Mouse (Mus musculus) left cerebral cortex, postnatal 25 days (tissue): ENCODE results near the gene Gm8890. TPM values are rescaled to one million over a fixed set of nuclear protein-coding genes. Genes with fewer than 3 reads are reported as not detected.
"Not testable (repeated sequence)": the region's sequence is repeated elsewhere in the genome, so short reads cannot be mapped to it uniquely, and the experiment has no call there.

ENCODE experiments used
- DNase-seq, 2 experiments: peaks; one replicate each; pipeline ENCODE4 v3.0.0; 2022; ENCODE audit warnings: low spot score in 2 of 2, mixed read lengths in 1 of 2
- intact Hi-C: fragments of 180-260 bp; cut with DNase I; formaldehyde crosslinking; loops from one replicate; pipeline ENCODE4 v1.15.1; 2025
- total RNA-seq, 2 experiments: library from RNA; stranded (reverse); gene quantifications; 2 replicates each; pipeline ENCODE4 v1.2.3; 2021

The Gm8890 gene
- not detected for total RNA-seq

DNA sequence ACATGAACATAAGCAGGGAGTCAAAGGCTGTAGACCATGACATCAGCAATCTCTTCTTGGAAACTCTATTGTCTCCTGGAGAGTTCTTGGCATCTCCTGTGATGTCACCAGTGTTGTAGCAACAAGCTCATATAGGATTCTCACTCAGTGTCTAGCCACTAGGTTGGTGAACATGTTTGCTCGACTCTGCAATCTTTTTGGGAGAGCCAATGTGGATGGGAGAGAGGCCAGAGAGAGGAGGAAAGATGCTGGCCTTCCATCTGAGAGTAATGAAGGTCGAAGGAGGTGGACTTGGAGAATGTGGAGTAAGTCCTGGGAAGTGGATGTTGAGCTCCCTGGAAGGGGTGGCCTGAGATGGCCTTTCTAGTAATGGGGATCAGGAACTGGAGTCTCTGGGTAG is at the start of gene Gm8890:
Gene Gm8890 (plus strand): TSS at position 301 of the 400 bp plus-strand sequence.
- DNase-seq, intact Hi-C loops: not testable (repeated sequence)

DNA sequence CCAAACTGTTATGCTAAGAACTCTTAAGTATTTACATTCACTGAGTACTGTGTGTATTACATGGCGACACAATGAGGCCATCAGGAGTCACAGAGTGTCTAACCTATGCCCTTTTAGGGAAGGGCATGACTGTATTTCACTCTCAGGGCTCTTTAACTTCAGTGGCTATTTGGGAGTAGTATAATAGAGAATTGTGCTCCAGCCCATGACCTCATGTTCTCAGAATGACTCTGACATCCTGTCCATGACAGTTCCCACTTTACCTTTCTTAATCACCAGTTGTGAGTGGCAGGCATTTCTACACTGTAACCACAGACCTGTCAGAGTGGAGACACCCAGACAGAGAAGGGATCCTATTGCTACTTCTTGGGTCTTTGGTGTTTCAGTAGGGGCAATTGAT is 388 bp downstream of the Gm8890 start:
- intact Hi-C loops, DNase-seq: not testable (repeated sequence)

Other genes starting within 250 kb of the Gm8890 start
- not detected for gene Gm8879, start 128.4 kb upstream of the Gm8890 start, total RNA-seq
- not detected for gene Gm5861, start 73.0 kb upstream of the Gm8890 start, total RNA-seq
- not detected for gene Speer1, start 85.5 kb downstream of the Gm8890 start, total RNA-seq
- gene Gm8897, start 160.4 kb downstream of the Gm8890 start, total RNA-seq, result not detected
- not detected for gene Gm8906, start 246.7 kb downstream of the Gm8890 start, total RNA-seq